ENCODE assay signal across 8 mouse cellular contexts in the genomic region with DNA sequence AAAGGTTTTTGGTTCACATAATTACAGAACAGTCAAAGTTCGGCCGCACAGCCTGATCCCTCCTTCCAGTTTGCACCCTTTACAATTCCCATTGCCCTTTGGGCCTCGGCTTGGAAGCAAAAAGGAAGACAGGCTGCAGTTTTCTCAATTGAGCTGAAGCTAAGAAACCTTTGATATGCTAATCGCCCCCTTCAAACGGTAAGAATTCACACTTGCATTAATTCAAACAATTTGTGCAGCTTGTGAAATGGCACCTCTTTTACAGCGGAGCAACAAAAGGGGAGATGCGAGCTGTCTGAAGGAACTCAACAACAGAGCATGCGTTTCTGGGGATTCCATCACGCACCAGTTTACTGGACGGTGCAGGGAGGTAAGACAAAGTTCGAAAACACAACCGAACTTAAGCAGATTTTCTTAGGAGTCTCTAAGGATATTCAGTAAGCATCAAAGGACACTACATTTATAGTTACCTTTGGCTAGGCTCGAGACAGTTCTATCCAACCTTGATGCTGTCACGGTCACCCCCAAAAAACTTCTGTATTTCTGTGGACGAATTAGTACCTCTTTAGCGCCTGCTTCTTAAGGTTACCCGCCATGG. TPM values are rescaled to one million over a fixed set of nuclear protein-coding genes. Genes with fewer than 3 reads are reported as not detected.
DNase-seq lines count a peak whose midpoint lies in the region; ATAC-seq and TF ChIP-seq lines count a peak whose summit lies in the region.

No protein-coding gene starts in this region.

- no peaks in the 10 kb centered on the region for H3K36me3 ChIP-seq in hindbrain, embryonic 12.5 days
- no peaks in the 10 kb centered on the region for H3K36me3 ChIP-seq in macrophage (ENCODE audit: inconsistent target)

- TF ChIP-seq CTCF in cerebellum, adult 2 months (IDR thresholded peaks at IDR 0.05; ENCODE audit: borderline replicate concordance, insufficient read depth, low read depth, low read length), result no peak

- peak overlapping the region; percentile 10 for H3K4me3 ChIP-seq in cerebellum, adult 2 months (replicated peaks; ENCODE audit: insufficient read depth, low read depth, low read length)
- peak overlapping the region; percentile 81 for H3K4me3 ChIP-seq in hindbrain, embryonic 12.5 days
- peak overlapping the region; percentile 65; the same call in 1 of the 2 replicates for H3K4me3 ChIP-seq in macrophage (ENCODE audit: inconsistent target)

- intact Hi-C loops in left cerebral cortex, postnatal 14 days (cut with DNase I), result loop anchor here (5.0 kb wide), 2 partner anchors 119 to 456 kb away; no protein-coding TSS in a partner anchor

- H3K9ac ChIP-seq in hindbrain, embryonic 12.5 days, result peak overlapping the region; percentile 96

- peak overlapping the region; percentile 82 for H3K4me2 ChIP-seq in hindbrain, embryonic 12.5 days (replicated peaks)

- H3K9me3 ChIP-seq in hindbrain, embryonic 12.5 days (replicated peaks), result no peaks in the 10 kb centered on the region

- TF ChIP-seq POLR2A in cerebellum, adult 2 months (IDR thresholded peaks at IDR 0.05; ENCODE audit: borderline replicate concordance, insufficient read depth, low read length), result no peak

- peaks cover 39% of the 10 kb centered on the region; the same call in 1 of the 2 replicates for H3K79me2 ChIP-seq in macrophage (ENCODE audit: inconsistent target)

- H3K4me1 ChIP-seq in cerebellum, adult 2 months (ENCODE audit: control insufficient read depth, insufficient read depth, low read length), result no peaks in the 10 kb centered on the region; the same call in 1 of the 2 replicates
- H3K4me1 ChIP-seq in hindbrain, embryonic 12.5 days, result peaks cover 26% of the 10 kb centered on the region

- 51% methylated on average over 17 of the region's 17 CpGs for WGBS in cerebellum, adult 2 months
- WGBS in hindbrain, embryonic 12.5 days, result under 1% methylated on average over 17 of the region's 17 CpGs
- 63% methylated on average over 17 of the region's 17 CpGs for WGBS in macrophage (ENCODE audit: missing documents)

- no peaks in the 10 kb centered on the region for H3K27me3 ChIP-seq in cerebellum, adult 2 months (ENCODE audit: control insufficient read depth, insufficient read depth, low read length)
- H3K27me3 ChIP-seq in hindbrain, embryonic 12.5 days, result no peaks in the 10 kb centered on the region

- no peak for DNase-seq in cerebellum, adult 2 months
- DNase-seq in cerebellum, postnatal 10 days, result no peak
- peak; percentile 30 for DNase-seq in brain, adult 2 months (ENCODE audit: low read depth, low spot score)
- DNase-seq in spleen, postnatal 10 days (ENCODE audit: low spot score in 2 of 2), result no peak
- DNase-seq in left cerebral cortex, postnatal 14 days (ENCODE audit: low spot score in 2 of 2), result no peak
- no peak for DNase-seq in adrenal gland, postnatal 10 days

- no peak overlapping the region for H3K27ac ChIP-seq in cerebellum, adult 2 months (ENCODE audit: insufficient read depth, low read length)
- peak overlapping the region; percentile 99 for H3K27ac ChIP-seq in hindbrain, embryonic 12.5 days
- H3K27ac ChIP-seq in macrophage, result no peak overlapping the region

- ATAC-seq in hindbrain, embryonic 12.5 days (ENCODE audit: low FRiP score), result no peak

RNA-seq across cellular contexts. Expression of a gene that starts 4.0 kb away (rescaled TPM):
- 38.5 and 39.1 TPM in 2 replicates for polyA plus RNA-seq in cerebellum, adult 2 months (2012; rRNA removed)
- polyA plus RNA-seq in hindbrain, embryonic 12.5 days (2016; fragmentation: Nextera tagmentation; extraction: Ambion mirVana), result 98.1 and 121 TPM in 2 replicates
- 100 to 1,000 TPM in 5 of 26 experiments, 10 to 100 TPM in 21; 13.5 to 457 (median 52.4) TPM for total RNA-seq in macrophage (2018; cell fraction: chromatin; rRNA removed)
- total RNA-seq in macrophage (2018; cell fraction: cytosol; rRNA removed), result 100 to 1,000 TPM in 1 of 26 experiments, 10 to 100 TPM in 21, 1 to 10 TPM in 4; 6.8 to 101 (median 24.7) TPM
- total RNA-seq in macrophage (2018; cell fraction: nucleus; rRNA removed), result 100 to 1,000 TPM in 5 of 26 experiments, 10 to 100 TPM in 21; 14.4 to 325 (median 52.5) TPM
- 16.8 to 28.0 TPM (median 26.0 TPM) in 3 replicates for polyA plus RNA-seq in macrophage (2018)
- total RNA-seq in left cerebral cortex, postnatal 14 days (2021), result 100 to 1,000 TPM; 142 to 151 TPM
- 10 to 100 TPM; 62.4 to 80.4 TPM for total RNA-seq in adrenal gland, postnatal 10 days (2021)

Comparison
In these comparisons a context has a peak if more than half of its experiments do, and no peak if none do; other contexts are left out.
1. H3K4me3 ChIP-seq: peak in every context shown above with its lines; median percentile 81 in hindbrain, embryonic 12.5 days; 65 in macrophage; 10 in cerebellum, adult 2 months.